Mouse (Mus musculus) c-Kit-positive CD71-positive TER-119-negative erythroid progenitor cells, embryonic 14.5 days (primary cell): ENCODE measurements at regions not wholly inside any gene's neighbourhood (a gene's known extent, or its start where the extent isn't known, plus 50 kb on each side); places are given as distances from the start of the nearest gene placed in this dataset.

Experiments
- DNase-seq: peaks from one replicate; pipeline ENCODE4 v3.0.0-alpha.2; 2013; ENCODE audit warnings: low read depth

DNA sequence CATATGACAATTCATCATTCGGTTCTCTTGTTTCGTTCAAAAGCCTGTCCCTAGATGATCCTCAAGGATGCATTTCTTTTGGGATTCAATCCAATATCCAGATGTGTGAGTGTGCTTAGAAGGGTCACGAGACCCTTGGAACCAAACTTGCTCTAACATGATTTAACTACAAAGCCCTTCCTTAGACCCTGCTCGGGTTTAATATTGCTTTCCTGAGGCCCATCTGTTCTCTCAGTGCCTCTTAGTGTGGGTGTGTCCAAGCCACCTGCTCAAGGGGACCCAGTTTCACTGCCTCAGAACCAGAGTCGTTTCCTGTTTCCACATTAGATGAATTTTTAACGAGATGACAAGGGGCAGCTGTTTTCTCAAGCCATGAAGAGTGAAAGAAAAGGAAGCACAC lies 147.3 kb upstream of the Usp24 start:
- DNase-seq = no peak

DNA sequence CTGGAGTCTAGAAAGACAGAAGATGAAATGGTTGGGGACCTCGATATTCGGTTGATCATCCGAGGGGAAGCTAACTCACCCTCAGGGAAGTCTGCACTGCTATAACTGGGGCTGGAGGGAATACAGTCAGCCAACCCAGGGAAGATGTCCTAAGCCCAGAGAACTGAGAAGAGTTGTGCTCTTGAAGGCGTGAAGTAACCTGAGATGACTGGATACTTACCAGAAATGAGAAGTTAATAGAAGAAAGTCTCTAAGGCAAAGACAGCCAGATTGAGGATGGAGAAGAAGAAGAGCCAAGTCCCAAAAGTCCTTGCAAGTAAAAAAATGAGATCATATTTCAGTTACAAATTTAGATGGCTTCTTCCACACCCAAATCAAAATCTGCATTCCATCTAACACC lies 146.5 kb upstream of the Usp24 start:
- DNase-seq = no peak

DNA sequence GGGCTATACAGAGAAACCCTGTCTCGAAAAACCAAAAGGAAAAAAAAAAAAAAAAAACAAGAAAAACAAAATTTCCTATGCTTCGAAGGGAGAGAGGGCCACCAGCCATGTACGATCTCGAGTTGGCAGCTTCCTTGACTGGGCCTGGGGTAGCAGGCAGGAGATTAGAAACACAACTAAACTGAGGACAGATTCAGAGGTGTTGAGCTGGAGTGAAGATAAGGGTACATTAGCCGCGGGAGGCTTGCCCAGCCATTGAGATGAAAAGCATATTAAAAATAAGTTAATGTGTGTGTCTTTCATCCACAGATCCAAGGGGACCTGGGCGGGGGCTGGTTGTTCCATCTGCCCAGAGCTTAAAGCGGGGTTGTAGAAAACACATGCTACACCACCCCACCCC lies 145.3 kb upstream of the Usp24 start:
- no peak for DNase-seq

DNA sequence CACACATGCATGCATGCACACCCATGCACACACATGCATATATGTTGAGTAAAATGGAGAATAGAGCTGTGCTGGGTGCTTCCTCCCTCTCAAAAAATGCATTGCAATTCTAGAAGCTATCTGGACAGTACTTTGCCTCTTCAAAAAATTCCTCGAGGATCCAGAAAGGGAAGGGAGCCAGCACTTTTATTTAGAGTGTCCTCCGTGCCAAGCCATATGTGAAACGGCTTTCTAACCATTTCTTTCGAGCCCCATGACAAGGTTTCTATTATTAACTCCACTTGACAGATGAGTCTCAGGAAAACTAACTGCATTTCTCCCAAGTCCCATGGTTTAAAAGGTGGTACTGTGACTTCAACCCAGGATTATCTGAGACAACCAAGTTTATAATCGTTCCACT lies 140.7 kb upstream of the Usp24 start:
- DNase-seq = no peak

DNA sequence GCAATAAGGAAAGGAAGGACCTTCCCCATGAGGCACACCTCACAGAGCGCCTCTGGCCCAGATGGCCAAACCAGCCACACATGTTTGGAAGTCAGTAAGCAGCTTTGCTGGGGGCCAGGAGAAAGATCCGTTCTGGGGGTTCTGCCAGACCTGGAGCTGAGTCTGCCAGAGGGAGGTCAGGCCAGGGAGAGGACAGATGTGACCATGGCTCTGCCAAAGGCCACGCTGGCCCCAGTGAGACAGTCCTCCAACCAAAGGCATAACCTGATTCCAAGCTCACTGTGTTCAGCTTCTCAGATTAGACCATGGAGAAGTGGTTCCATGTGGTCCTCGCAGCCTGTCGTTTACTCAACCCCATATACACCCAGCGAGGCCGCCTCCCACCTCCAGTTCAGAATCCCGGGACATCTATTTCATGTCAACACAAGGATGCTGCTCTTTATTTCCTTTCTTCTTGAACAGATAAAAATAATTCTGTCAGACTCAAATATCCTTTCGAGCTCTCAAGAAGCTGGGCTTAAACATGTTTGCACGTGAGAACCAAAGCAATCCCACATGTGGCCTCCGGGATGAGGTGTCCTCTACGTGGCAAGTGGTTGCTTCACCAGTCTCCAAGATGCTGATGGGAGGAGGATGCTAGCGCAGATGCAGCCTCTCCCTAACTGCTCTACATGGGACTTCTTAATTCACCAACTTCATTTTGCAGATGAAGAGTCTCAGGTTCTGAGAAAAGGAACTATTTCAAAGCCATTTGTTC lies 130.1 kb upstream of the Usp24 start:
- no peak for DNase-seq

DNA sequence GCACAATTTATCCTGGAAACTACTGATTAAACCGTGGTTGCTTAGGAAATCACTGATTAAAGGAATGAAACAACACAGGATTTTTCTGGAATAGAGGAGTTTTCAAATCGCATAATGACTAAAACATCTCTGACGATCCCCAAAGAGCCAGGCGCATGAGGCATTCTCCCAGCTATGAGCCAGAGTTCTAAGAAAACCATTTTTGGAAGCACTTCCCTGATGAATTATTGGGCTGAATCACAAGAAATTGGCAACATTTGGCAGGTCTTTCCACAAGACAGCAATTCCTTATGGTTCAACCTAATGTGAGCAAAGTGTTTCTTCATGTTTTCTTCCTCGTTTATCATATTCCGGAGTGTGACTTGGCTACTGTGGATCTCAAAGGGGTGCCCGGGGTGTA lies 129.3 kb upstream of the Usp24 start:
- DNase-seq = no peak

DNA sequence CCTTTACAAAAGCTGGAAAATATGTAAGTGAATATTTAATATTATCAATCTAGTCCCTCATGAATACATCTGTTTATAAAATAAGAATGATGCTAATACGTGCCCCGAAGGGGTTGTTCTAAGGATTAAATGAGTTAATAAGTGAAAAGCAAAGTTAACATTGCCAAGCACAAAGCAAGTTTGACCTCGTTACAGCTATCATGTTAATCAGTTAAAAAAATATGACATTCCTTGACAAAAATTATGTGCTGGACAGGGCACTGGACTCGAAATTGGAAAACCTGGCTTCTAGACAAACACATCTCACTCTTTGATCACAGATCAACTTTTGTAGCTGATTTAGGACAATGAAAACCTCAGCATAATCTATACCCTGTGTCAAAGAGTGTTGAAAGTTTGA lies 125.8 kb upstream of the Usp24 start:
- DNase-seq = no peak

DNA sequence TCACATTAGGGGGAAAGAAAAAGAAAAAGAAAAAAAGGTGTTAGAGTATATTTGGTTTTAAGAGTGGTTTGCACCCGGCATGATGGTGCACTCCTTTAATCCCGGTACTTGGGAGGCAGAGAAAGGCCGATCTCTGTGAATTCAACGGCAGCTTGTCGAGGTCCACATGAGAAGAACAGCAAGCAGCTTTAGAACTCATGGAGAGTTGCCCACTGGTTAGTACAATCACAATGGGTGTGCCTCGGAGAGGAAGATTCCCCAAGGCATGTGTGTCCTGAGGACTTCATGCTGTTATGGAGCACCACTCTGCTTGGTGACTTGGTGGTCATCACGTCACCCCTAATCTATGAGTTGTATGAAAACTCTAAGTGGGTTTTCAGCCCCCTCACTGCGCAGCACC lies 124.7 kb upstream of the Usp24 start:
- no peak for DNase-seq

DNA sequence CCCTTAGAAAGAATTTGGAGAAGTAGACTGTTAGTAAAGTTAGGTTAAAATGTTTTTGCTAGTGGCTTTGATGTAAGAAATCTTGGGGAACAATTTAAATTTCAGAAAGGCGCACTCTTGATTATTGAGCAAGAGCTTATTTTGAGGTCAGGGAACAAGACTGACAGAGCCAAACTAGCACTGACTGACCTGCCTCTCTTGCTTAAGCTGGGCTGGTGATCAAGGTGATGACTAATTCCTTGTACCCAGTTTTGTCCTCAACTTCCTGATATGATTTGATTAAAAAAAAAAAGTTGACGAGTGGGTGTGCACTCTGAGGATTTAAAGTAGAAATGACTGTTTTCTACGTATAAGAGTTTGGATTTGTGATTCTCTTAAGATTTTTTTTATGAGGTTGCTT lies 124.2 kb upstream of the Usp24 start:
- DNase-seq = no peak

DNA sequence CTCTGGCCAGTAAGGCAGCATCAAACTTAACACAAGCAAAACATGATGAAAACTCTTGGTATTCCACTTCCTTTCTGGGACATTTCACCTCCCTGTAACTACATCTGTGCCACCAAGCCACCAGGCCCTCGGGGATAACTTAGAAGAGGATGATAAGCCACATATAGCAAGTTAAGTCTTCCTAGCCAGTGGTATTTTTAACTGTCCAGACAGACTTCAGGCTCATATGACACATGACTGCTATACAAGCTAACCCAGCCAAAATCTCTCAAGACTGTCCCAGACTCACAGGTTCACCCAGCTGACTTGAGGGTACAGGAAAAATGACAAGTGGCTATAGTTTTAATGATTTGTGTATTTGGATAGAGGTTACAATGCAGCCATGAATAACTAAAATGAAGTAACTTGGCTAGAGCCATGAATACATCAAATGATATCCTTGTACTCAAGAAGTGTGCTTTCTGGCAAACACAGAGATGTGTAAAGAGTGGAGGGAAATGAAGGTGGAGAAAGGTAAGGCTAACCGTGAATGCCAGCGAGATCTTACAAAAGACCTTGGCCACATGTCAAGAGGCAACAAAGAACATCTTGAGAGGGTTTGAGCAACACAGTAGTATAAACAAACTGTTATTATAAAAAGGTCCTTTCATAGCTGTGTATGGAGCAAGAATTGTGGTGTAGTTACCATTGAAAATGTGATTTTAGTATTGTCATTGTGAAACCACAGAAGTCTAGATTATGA lies 122.6 kb upstream of the Usp24 start:
- no peak for DNase-seq

DNA sequence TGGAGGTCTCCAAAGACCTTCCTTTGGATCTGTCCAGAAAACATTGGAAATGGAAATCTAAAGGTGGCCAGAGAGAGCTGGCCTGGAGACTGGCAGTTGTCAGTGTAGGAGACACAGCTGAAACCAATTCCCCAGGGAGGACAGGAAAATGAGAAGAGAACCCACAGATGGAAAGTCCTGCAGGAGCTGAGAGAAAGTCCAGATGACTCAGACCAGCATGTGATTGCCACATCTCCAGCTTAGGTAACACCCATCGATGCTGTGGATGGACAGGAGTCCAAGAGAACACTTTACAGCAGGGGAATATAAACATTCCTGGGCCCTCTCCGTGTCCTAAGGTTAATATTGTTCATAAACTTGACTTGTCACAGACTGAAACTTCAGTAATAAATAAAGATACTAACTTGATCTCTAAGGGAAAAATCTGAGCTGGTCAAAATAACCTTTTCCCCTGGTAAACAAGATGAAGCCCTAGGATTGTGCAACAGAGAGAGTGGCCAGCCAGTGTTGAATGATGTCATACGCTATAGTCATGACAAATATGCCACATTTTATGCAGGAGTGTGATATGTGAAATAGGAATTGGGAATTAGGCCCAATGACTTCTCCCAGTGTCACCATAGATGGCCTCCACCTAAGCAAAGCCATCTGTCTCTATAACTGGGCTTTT lies 120.4 kb upstream of the Usp24 start:
- DNase-seq = no peak

DNA sequence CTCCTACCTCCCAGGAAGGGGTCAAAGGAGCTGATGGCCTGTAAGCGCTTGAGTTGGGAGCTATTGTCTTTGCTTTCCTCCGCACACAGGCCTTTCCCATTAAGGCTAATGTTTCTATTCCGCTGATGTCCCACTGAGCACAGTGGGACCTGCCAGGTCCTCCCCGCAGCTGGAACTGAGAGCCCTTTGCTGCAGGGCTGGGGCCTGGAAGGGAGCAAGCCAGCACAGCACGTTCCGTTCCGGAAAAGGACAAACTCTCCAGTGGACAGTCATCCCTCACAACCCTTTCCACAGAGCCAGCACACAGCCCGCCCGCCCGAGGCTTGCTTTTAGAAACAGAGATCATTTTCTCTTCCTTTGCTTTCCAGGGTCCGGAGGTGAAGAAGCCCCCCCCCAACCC lies 116.2 kb upstream of the Usp24 start:
- DNase-seq = no peak

DNA sequence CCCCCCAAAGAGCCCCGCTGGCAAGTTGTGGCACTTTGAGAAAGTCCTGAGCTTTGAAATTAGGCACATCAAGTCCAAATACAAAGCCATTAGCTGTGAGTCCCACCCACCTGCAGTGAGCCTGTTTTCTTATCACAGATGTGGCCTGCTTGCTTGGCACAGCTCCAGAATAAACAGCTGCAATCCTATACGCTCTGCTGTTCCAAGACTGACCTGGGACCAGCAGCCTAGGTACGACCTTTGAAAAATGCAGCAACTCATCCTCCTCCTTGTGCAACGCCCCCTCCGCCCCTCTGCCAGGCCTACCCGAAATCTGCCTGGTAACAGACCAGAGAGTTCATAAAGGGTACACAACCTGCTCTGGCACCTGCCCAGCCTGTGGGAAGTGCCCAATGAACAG lies 115.8 kb upstream of the Usp24 start:
- no peak for DNase-seq

DNA sequence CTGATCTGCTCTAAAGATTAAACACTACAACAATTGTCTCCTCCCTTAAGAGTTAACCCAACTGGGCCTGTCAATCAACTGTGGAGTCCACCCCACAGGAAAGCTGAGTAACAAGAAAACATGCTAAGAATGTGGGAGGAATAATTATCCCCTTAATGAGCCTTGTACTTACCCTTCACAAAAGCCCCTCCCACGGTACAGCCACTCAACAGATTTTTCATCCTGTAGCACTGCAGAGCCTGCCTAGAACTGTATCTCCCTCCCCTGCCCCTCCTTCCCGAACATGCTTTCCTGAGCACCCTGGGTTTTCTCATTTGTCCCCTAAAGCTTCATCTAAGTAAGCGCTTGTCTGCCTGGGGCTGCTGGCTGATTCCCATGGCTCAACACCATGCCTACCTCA lies 113.5 kb upstream of the Usp24 start:
- DNase-seq = no peak

DNA sequence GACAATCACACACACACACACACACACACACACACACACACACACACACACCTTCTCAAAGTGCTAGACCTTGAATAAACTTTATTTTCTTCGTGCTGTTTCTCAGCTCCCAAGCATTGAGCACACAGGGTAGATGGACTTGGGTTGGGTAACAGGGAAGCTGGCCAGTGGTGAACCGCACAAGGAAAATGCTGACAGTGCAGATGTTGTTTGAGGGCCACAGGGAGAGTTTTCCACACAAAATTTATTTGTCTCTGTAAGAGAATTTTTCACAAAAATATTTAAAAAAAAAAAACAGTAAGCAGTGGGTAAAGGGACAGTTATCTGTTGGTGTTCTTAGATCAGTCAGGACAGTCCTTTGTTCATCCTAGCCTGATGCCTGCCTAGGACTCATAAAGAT lies 110.8 kb upstream of the Usp24 start:
- DNase-seq = no peak

DNA sequence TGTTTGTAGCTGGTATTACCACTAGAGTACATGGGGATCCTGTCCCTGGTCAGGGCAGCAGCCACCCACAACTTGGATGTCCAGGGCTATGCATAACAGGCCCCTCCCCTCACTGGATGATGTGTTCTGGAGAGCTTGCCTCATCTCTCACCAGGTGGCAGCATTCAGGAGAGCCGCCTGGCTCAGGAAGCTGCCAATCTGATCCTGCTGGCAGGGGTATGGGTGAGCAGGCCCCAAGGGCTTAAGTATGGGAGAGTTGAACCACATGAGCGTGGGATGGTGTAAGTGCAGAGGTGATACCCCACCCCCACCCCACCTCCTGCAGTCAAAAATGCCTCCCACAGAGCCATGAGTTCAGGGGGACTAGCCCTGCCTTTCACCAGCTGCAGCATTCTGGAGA lies 110.0 kb upstream of the Usp24 start:
- no peak for DNase-seq

DNA sequence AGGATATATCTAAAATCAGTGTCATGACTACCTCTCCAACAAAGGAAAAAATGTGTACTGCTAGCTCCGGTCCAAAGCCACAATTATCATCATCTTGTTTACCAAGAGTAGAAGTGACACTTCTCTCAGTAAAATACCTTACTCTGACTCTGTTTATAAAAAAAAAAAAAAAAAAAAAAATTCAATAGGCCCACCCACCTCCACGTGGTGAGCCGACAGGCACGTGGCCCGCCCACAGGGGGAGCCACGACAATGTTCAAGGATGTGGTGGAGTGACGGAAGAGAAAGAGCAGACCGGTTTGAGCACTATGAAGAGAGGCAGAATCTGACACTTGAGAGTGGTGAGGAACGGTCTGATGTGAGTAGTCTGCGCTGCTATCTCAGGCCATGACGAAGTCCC lies 106.5 kb upstream of the Usp24 start:
- DNase-seq = no peak

DNA sequence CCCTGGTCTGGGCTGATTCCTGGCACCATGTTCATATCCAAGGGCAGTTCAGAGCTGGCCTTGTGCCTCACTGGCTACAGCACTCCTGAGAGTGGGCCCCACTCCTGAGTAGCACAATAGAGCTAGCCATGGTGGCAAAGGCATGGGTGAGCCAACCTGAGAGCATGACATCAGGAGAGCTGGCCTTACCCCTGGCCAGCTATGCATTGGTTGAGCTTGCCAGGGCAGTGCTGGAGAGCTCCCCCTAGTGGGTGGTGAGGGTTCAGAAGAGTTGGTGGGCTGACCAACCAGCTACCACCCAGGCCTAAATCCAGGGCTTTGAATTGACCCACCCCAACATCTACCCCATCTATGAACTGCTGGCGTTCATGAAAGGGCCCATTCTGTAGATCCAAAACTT lies 106.0 kb upstream of the Usp24 start:
- DNase-seq = no peak

DNA sequence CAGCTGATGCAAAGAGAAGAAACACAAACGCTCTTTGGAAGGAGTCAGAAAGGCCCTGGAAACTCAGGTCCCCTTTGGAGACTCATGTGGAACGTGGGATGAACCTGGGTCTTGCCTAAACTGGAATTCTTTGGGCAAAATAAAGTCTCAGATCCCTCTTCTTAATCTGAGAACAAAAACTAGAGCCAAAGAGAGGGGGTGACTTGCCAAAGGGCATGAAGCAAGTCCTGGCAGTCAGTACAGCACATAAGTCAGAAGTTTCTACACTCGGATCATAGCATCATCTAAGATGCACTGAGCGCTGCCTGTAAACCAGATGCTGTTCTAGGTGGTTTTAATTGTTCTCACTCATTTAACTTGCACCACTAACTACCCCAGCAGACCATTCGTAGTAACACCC lies 101.8 kb upstream of the Usp24 start:
- no peak for DNase-seq

DNA sequence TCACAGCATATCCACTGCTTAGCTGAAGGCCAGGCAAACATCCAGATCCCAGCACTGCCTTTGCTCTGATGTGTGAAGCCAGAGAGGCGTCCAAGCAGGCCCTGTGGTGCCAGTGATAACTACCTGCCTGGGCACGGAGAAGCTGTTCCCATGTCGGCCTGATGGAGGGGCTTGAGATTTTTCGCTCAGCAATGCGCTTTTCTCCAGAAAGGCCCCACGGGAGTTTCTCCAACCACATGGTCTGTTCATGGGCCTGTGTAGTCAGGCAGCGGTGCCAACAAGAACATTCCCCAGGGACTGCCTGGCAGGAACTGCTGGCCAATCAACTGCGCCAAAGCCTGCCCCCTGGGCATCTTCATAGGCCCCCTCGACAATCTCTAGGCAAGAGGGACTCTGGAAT lies 95.4 kb upstream of the Usp24 start:
- no peak for DNase-seq

DNA sequence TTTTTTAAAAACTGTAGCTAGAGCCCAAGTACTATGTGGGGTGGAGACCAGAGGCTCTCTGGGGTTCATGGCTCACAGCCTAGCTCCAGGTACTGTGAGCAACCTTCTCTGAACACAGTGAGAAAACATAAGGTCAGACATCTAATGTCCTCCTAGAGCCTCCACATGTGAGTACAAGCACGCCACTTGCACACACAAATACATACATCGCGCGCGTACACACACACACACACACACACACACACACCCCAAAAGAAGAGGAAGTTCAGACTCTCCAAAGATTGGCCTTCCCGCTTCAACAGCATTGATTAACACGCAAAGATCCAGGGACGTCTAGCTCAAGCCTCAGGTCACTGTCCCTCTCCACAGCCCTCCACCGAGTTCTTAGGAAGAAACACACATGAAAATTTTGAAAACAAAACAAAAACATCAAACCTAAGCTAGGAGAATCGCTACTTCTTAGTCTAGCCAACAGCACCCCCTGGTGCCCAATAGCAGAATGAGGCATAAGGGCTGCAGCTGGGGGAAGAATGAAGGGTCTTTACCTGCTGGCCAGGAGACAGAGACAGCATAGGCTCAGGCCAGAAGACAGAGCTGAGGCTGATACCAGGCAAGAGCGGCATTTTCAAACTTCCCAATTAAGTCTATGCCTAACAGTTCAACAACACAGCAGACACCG lies 90.7 kb upstream of the Usp24 start:
- no peak for DNase-seq

DNA sequence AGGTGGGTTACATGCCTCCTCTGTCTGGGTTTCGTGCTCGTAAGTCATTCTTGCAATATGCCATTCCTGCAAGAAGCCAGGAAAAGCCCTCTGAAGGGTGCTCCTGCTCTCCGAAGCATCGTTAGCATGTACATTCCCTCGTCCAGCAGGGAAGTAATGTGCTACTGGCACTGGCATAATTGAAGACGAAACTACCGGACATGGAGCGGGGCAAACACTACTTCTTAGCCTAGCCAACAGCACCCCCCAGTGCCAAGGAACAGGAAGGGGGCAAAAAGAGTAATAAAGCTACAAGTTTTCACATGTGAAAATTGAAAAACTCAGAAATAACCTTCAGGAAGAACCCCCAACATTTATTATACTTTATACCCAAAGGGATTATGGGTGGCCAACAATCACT lies 88.6 kb upstream of the Usp24 start:
- no peak for DNase-seq

DNA sequence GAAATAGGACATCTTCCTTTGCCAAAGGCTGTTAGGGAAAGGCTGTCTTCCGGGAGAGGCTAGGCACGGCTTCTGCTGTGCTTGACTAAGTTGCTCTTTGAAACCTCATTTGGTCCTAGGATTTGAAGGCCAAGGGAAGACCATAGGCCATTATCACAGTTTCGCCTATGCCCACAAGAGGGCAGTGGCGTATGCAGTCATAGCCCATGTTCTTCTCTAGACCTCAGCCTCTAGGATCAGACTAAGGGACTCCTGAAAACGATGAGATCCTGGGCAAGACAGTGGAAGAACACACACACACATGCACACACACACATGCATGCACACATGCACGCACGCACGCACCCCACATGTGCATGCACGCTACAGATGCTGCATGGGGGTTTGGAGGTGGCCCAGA lies 87.5 kb upstream of the Usp24 start:
- no peak for DNase-seq
